Mouse (Mus musculus) left cerebral cortex, postnatal 4 days (tissue): ENCODE data around the gene Kdm1a. TPM values are rescaled to one million over a fixed set of nuclear protein-coding genes. Genes with fewer than 3 reads are reported as not detected.

Source experiments
- DNase-seq: peaks from one replicate; pipeline ENCODE4 v3.0.0-alpha.2; 2022
- intact Hi-C: fragments of 180-260 bp; cut with DNase I; formaldehyde crosslinking; loops from one replicate; pipeline ENCODE4 v1.15.1; 2025
- microRNA-seq: library from miRNA; unstranded; fragments of <30 nt; microRNA quantifications from one replicate; pipeline ENCODE4 v1.2.0, GENCODE M21; 2022
- total RNA-seq, 2 experiments: library from RNA; stranded (reverse); gene quantifications; 2 replicates each; pipeline ENCODE4 v1.2.3; 2021

The Kdm1a gene
- total RNA-seq, 2 experiments from 2014 or later: 194 to 205 TPM

GRCm38 (mm10) chr4:136546279-136547045, 56.1 kb downstream of the Kdm1a start:
- intact Hi-C loops: no loop called here
- DNase-seq: no peak

- intact Hi-C loops: no loop called here
- DNase-seq: no peak
These were observed 57.4 kb downstream of the Kdm1a start for GRCm38 (mm10) chr4:136545151-136545550.

GRCm38 (mm10) chr4:136526412-136526811, 76.1 kb downstream of the Kdm1a start:
- intact Hi-C loops: loop anchor here (5.0 kb wide), 1 partner anchor 69 kb away; no protein-coding TSS in a partner anchor
- peak; percentile 67 for DNase-seq

GRCm38 (mm10) chr4:136524309-136524708, 78.2 kb downstream of the Kdm1a start:
- intact Hi-C loops: no loop called here

GRCm38 (mm10) chr4:136521898-136522297, 80.6 kb downstream of the Kdm1a start:
- intact Hi-C loops: no loop called here
- DNase-seq: no peak

More at GRCm38 (mm10) chr4:136524309-136524708, 78.2 kb downstream of the Kdm1a start:
- DNase-seq: no peak

- intact Hi-C loops: loop anchor here (10.0 kb wide), 1 partner anchor 135 kb away; no protein-coding TSS in a partner anchor
- DNase-seq: no peak
These were observed 82.7 kb downstream of the Kdm1a start for GRCm38 (mm10) chr4:136519866-136520265.

GRCm38 (mm10) chr4:136518576-136518975, 83.9 kb downstream of the Kdm1a start:
- intact Hi-C loops: loop anchor here (10.0 kb wide), 1 partner anchor 134 kb away; no protein-coding TSS in a partner anchor
- DNase-seq: no peak

- no peak for DNase-seq
- intact Hi-C loops: loop anchor here (10.0 kb wide), 1 partner anchor 133 kb away; no protein-coding TSS in a partner anchor
These were observed 84.4 kb downstream of the Kdm1a start for GRCm38 (mm10) chr4:136518141-136518540.

- DNase-seq: no peak
- intact Hi-C loops: loop anchor here (10.0 kb wide), 1 partner anchor 128 kb away; no protein-coding TSS in a partner anchor
These were observed 89.6 kb downstream of the Kdm1a start for GRCm38 (mm10) chr4:136512905-136513304.

GRCm38 (mm10) chr4:136511708-136512107, 90.8 kb downstream of the Kdm1a start:
- DNase-seq: no peak
- intact Hi-C loops: loop anchor here (10.0 kb wide), 1 partner anchor 127 kb away; no protein-coding TSS in a partner anchor

- DNase-seq: peak; percentile 14
- intact Hi-C loops: loop anchor here (10.0 kb wide), 1 partner anchor 125 kb away; no protein-coding TSS in a partner anchor
These were observed 92.7 kb downstream of the Kdm1a start for GRCm38 (mm10) chr4:136509857-136510256.

GRCm38 (mm10) chr4:136505426-136506215, 96.9 kb downstream of the Kdm1a start:
- intact Hi-C loops: no loop called here
- DNase-seq: no peak

Small RNA genes within 50 kb of the gene (microRNA-seq; reads per million reads assigned to microRNA genes)
- gene Gm22180: not detected

Other genes starting within 250 kb of the Kdm1a start
- 1 to 10 TPM; 3.0 to 3.4 TPM for gene Htr1d, start 179.2 kb downstream of the Kdm1a start, total RNA-seq
- under 1 TPM; 0.46 to 0.58 TPM for gene 6030445D17Rik, start 140.5 kb downstream of the Kdm1a start, total RNA-seq
- 10 to 100 TPM; 24.6 to 33.8 TPM for gene Luzp1, start 133.0 kb downstream of the Kdm1a start, total RNA-seq
- not detected for gene Tex46, start 7.7 kb upstream of the Kdm1a start, total RNA-seq
- under 1 TPM in 1 of 2 experiments, not detected in 1; 0.12 TPM for gene Lactbl1, start 19.9 kb upstream of the Kdm1a start, total RNA-seq
- gene Ephb2, start 233.3 kb upstream of the Kdm1a start, total RNA-seq: 10 to 100 TPM; 73.6 to 75.3 TPM